In the genomic region with DNA sequence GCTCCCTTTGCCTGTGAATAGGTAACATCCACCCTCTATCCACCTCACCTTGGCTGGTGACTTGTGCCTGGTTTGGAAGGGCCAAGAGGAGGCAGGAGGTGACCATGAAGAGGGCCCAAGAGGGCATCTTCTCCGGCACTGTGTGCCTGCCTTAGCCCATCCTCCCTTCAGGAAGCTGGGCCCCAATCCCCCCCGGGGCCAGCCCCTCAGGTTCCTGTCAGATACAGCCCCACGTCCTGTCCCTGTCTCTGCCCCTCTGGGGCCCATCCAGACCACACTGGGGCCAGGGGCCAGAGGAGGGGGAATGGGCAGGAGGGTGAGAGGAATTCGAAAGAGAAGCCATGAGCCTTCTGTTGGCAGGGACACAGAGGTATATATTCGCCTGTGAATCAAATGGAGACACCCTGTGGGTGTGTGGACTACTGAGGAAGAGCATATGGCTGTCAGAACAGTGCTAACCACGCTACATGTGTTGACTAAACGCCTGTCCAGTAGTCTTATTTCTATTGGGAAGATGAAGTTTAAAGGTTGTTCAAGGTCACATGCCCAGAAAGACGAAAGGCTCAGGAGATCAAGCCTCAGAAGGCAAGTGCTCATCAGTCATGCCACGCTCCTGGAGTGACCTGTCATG, we compare ENCODE assay signal across 27 mouse cellular contexts. TPM values are rescaled to one million over a fixed set of nuclear protein-coding genes. Genes with fewer than 3 reads are reported as not detected.
DNase-seq lines count a peak whose midpoint lies in the region; ATAC-seq and TF ChIP-seq lines count a peak whose summit lies in the region.
"Had no signal": no experiment of that assay in that cellular context is flagged by ENCODE, and none has a peak within 500 bp of the region (broad histone marks: within the 10 kb centered on the region; RNA-seq: fewer than 3 reads in every experiment).

A gene (minus strand): TSS at position 169 of the 631 bp plus-strand sequence.

- no peak for TF ChIP-seq CTCF in stomach, postnatal 0 days (IDR thresholded peaks at IDR 0.05; ENCODE audit: low read depth)
- TF ChIP-seq CTCF in layer of hippocampus, adult 2 months (conservative IDR thresholded peaks at IDR 0.05): no peak

- no peaks in the 10 kb centered on the region for H3K36me3 ChIP-seq in heart, embryonic 10.5 days
- no peaks in the 10 kb centered on the region for H3K36me3 ChIP-seq in embryonic facial prominence, embryonic 10.5 days (replicated peaks)
- H3K36me3 ChIP-seq in stomach, postnatal 0 days (ENCODE audit: control insufficient read depth, insufficient read depth, low read length): no peaks in the 10 kb centered on the region
- H3K36me3 ChIP-seq: G1E; limb, embryonic 15.5 days; neural tube, embryonic 13.5 days had no signal

- H3K9me3 ChIP-seq in heart, embryonic 10.5 days: no peaks in the 10 kb centered on the region
- H3K9me3 ChIP-seq in embryonic facial prominence, embryonic 10.5 days: no peaks in the 10 kb centered on the region
- H3K9me3 ChIP-seq in stomach, postnatal 0 days (ENCODE audit: control insufficient read depth, low read length): no peaks in the 10 kb centered on the region
- H3K9me3 ChIP-seq: G1E; limb, embryonic 15.5 days; neural tube, embryonic 13.5 days had no signal

- TF ChIP-seq EP300 in stomach, postnatal 0 days (optimal IDR thresholded peaks at IDR 0.05): no peak

- intact Hi-C loops in heart, postnatal 36 days (cut with DNase I): no loop called here

- H3K27me3 ChIP-seq in heart, embryonic 10.5 days (ENCODE audit: insufficient read depth, poor library complexity, severe bottlenecking): no peaks in the 10 kb centered on the region; the same call in 1 of the 2 replicates
- no peaks in the 10 kb centered on the region for H3K27me3 ChIP-seq in embryonic facial prominence, embryonic 10.5 days (replicated peaks; ENCODE audit: low read depth, poor library complexity, severe bottlenecking)
- no peaks in the 10 kb centered on the region for H3K27me3 ChIP-seq in stomach, postnatal 0 days (ENCODE audit: control insufficient read depth, insufficient read depth, low read length)
- H3K27me3 ChIP-seq: limb, embryonic 15.5 days; neural tube, embryonic 13.5 days had no signal

- H3K27ac ChIP-seq in heart, embryonic 10.5 days: peak within 1 kb of the TSS; percentile 67
- 0 out of 2 replicates have a peak within 1 kb of the TSS, but pooled peaks have one; percentile 19 for H3K27ac ChIP-seq in embryonic facial prominence, embryonic 10.5 days (replicated peaks)
- H3K27ac ChIP-seq in stomach, postnatal 0 days (replicated peaks): no peak within 1 kb of the TSS
- no peak within 1 kb of the TSS for H3K27ac ChIP-seq in layer of hippocampus, adult 2 months
- H3K27ac ChIP-seq: left cerebral cortex, adult 2 months; limb, embryonic 15.5 days; neural tube, embryonic 13.5 days had no signal

- H3K4me2 ChIP-seq in stomach, postnatal 0 days (replicated peaks; ENCODE audit: low read depth): no peak within 1 kb of the TSS
- H3K4me2 ChIP-seq: limb, embryonic 15.5 days; lung, embryonic 14.5 days; neural tube, embryonic 13.5 days had no signal

- 58% methylated on average over 9 of the region's 9 CpGs for WGBS in heart, embryonic 10.5 days
- 74% methylated on average over 9 of the region's 9 CpGs for WGBS in embryonic facial prominence, embryonic 10.5 days
- WGBS in stomach, postnatal 0 days: 57% methylated on average over 9 of the region's 9 CpGs

- 0 out of 2 replicates have a peak, but pooled peaks have one; percentile 35 for ATAC-seq in stomach, postnatal 0 days (ENCODE audit: low FRiP score, low TSS enrichment)
- ATAC-seq: forebrain, embryonic 14.5 days; intestine, postnatal 0 days; midbrain, embryonic 16.5 days; Patski had no signal

- H3K9ac ChIP-seq in stomach, postnatal 0 days (ENCODE audit: low read length): no peak within 1 kb of the TSS
- H3K9ac ChIP-seq: limb, embryonic 15.5 days; lung, embryonic 14.5 days; neural tube, embryonic 13.5 days had no signal

- no peak within 1 kb of the TSS for H3K4me3 ChIP-seq in heart, embryonic 10.5 days
- H3K4me3 ChIP-seq in embryonic facial prominence, embryonic 10.5 days: no peak within 1 kb of the TSS
- no peak within 1 kb of the TSS for H3K4me3 ChIP-seq in stomach, postnatal 0 days (ENCODE audit: low read depth, low read length)
- no peak within 1 kb of the TSS for H3K4me3 ChIP-seq in layer of hippocampus, adult 2 months
- H3K4me3 ChIP-seq: left cerebral cortex, adult 2 months; limb, embryonic 15.5 days; myocyte; neural tube, embryonic 13.5 days had no signal

- H3K4me1 ChIP-seq in heart, embryonic 10.5 days: peaks cover 12% of the 10 kb centered on the region
- H3K4me1 ChIP-seq in embryonic facial prominence, embryonic 10.5 days: peaks cover 5% of the 10 kb centered on the region; the same call in 1 of the 2 replicates
- no peaks in the 10 kb centered on the region for H3K4me1 ChIP-seq in stomach, postnatal 0 days (replicated peaks; ENCODE audit: control insufficient read depth, insufficient read depth)
- H3K4me1 ChIP-seq: limb, embryonic 15.5 days; neural tube, embryonic 13.5 days had no signal

- no peak for DNase-seq in heart, embryonic 10.5 days (ENCODE audit: low spot score)
- no peak for DNase-seq in heart, postnatal 36 days
- DNase-seq in right cerebral cortex, adult 18-20 months: peak; percentile 44
- DNase-seq in right cerebral cortex, postnatal 4 days: no peak
- DNase-seq in embryonic facial prominence, embryonic 10.5 days (ENCODE audit: low spot score): no peak
- no peak for DNase-seq in stomach, postnatal 0 days (ENCODE audit: low spot score)
- DNase-seq in layer of hippocampus, adult 2 months (ENCODE audit: low spot score in 2 of 2): no peak
- DNase-seq: cerebellum, adult 2 months; cerebellum, postnatal 25 days; embryo, embryonic 11 days; gastrocnemius, postnatal 14 days; kidney, postnatal 4 days; layer of hippocampus, adult 9-11 months; left cerebral cortex, postnatal 4 days; lung, embryonic 14.5 days; retina, postnatal 1 day had no signal

RNA-seq across cellular contexts. Expression of the gene that starts here (rescaled TPM):
- polyA plus RNA-seq in heart, embryonic 10.5 days (2016; fragmentation: Nextera tagmentation; extraction: Ambion mirVana): 3.9 and 5.5 TPM in 2 replicates
- total RNA-seq in heart, postnatal 36 days (2021): under 1 TPM; 0.16 to 0.17 TPM
- polyA plus RNA-seq in embryonic facial prominence, embryonic 10.5 days (2016; fragmentation: Nextera tagmentation; extraction: Ambion mirVana): 0.94 and 1.2 TPM in 2 replicates
- polyA plus RNA-seq in stomach, postnatal 0 days (2015; fragmentation: Nextera tagmentation; extraction: Ambion mirVana): 0.05 and 0.06 TPM in 2 replicates
- total RNA-seq in layer of hippocampus, adult 2 months (2021): under 1 TPM in 1 of 2 experiments, not detected in 1; 0.20 TPM
- total RNA-seq: CH12.LX; gastrocnemius, postnatal 14 days; left cerebral cortex, postnatal 4 days had no signal
- polyA plus RNA-seq: midbrain, embryonic 16.5 days; myocyte; Patski; testis, adult 2 months had no signal

Comparison
In these comparisons a context has a peak if more than half of its experiments do, and no peak if none do; other contexts are left out.
1. Peak in ATAC-seq in stomach, postnatal 0 days; RNA of the gene not detected or under 1 TPM.
2. H3K27ac ChIP-seq: peak in heart, embryonic 10.5 days (single experiment) and embryonic facial prominence, embryonic 10.5 days (single experiment); none in stomach, postnatal 0 days (single experiment) and layer of hippocampus, adult 2 months (single experiment).